In the genomic region with DNA sequence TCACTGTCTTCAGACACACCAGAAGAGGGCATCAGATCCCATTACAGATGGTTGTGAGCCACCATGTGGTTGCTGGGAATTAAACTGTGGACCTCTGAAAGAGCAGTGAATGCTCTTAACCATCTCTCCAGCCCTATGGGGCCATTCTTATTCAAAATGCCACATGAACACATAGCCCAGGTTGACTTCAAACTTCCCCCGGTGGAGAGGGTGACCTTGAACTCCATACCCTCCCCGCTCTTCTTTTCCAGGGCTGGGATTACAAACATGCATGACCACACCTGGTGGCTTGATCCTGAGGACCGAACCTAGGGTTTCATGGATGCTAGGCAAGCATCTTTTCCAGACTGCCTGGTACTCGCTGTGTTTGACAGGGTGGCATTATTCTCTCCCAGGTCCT, we compare ENCODE assay signal across 21 mouse cellular contexts. TPM values are rescaled to one million over a fixed set of nuclear protein-coding genes. Genes with fewer than 3 reads are reported as not detected.
DNase-seq lines count a peak whose midpoint lies in the region; ATAC-seq lines count a peak whose summit lies in the region.
"Had no signal": no experiment of that assay in that cellular context is flagged by ENCODE, and none has a peak within 500 bp of the region (broad histone marks: within the 10 kb centered on the region; RNA-seq: fewer than 3 reads in every experiment).

No protein-coding gene starts in this region.

- no peak overlapping the region for H3K4me2 ChIP-seq in hindbrain, embryonic 11.5 days (replicated peaks; ENCODE audit: low read depth, low read length)

- no peaks in the 10 kb centered on the region for H3K9me3 ChIP-seq in hindbrain, embryonic 11.5 days (ENCODE audit: control insufficient read depth, low read length)
- H3K9me3 ChIP-seq: G1E had no signal

- no peaks in the 10 kb centered on the region for H3K27me3 ChIP-seq in hindbrain, embryonic 11.5 days (ENCODE audit: control insufficient read depth, insufficient read depth, low read length)
- H3K27me3 ChIP-seq: CH12.LX, Patski had no signal

- ATAC-seq in hindbrain, embryonic 11.5 days (ENCODE audit: low FRiP score) = no peak
- no peak for ATAC-seq in monocyte, adult 5-6 weeks (replicated peaks; ENCODE audit: insufficient number of reproducible peaks, low FRiP score, low TSS enrichment, poor library complexity, severe bottlenecking)
- ATAC-seq: activated CD4-positive, CD25-positive, alpha-beta regulatory T cell, adult 4 months; CD4-positive, CD25-positive, alpha-beta regulatory T cell, adult 4 months; Patski had no signal

- H3K4me3 ChIP-seq in hindbrain, embryonic 11.5 days (ENCODE audit: low read depth, low read length) = no peak overlapping the region

- H3K9ac ChIP-seq in hindbrain, embryonic 11.5 days (ENCODE audit: low read depth, low read length) = no peak overlapping the region

- H3K4me1 ChIP-seq in hindbrain, embryonic 11.5 days (replicated peaks; ENCODE audit: control insufficient read depth, insufficient read depth, low read length) = no peaks in the 10 kb centered on the region

- no peaks in the 10 kb centered on the region for H3K36me3 ChIP-seq in hindbrain, embryonic 11.5 days (ENCODE audit: control insufficient read depth, insufficient read depth, low read length)
- H3K36me3 ChIP-seq: G1E had no signal

- H3K27ac ChIP-seq in hindbrain, embryonic 11.5 days (ENCODE audit: low read depth, low read length) = no peak overlapping the region

- WGBS in hindbrain, embryonic 11.5 days = 90% methylated on average over 4 of the region's 4 CpGs

- DNase-seq in ES-CJ7 (ENCODE audit: low read depth, low spot score) (peak; percentile 83), R1 (ENCODE audit: low read depth, low spot score) (peak; percentile 92), ZHBTc4 (ENCODE audit: low read depth, low spot score) (peak; percentile 68)
- no peak for DNase-seq in layer of hippocampus, postnatal 14 days (ENCODE audit: low spot score in 2 of 2)
- no peak for DNase-seq in hindbrain, embryonic 11.5 days (ENCODE audit: low spot score)
- DNase-seq: adrenal gland, adult 8-10 months; adrenal gland, postnatal 25 days; adrenal gland, postnatal 36 days; B cell, adult 2 months; cerebellum, adult 11 months; cerebellum, adult 11-12 months; cerebellum, adult 18-20 months; cerebellum, adult 2 months; cerebellum, adult 8-10 months; cerebellum, adult 9-10 months had no signal

RNA-seq across cellular contexts. Expression of a gene that starts 20.3 kb away (rescaled TPM):
- total RNA-seq in layer of hippocampus, postnatal 14 days (2021) = 100 to 1,000 TPM; 330 to 332 TPM
- 27.0 and 31.9 TPM in 2 replicates for polyA plus RNA-seq in hindbrain, embryonic 11.5 days (2014; fragmentation: Nextera tagmentation; extraction: Ambion mirVana)
- 27.4 to 61.1 TPM (median 27.9 TPM) in 3 replicates for total RNA-seq in monocyte, adult 5-6 weeks (2017)

Comparison
In these comparisons a context has a peak if more than half of its experiments do, and no peak if none do; other contexts are left out.
1. DNase-seq: peak in ES-CJ7 (single experiment), R1 (single experiment) and ZHBTc4 (single experiment); none in layer of hippocampus, postnatal 14 days (0 of 2) and hindbrain, embryonic 11.5 days (single experiment).